Mouse (Mus musculus) liver, embryonic 12.5 days (tissue): ENCODE data around the gene Gm11032. TPM values are rescaled to one million over a fixed set of nuclear protein-coding genes. Genes with fewer than 3 reads are reported as not detected.
"Not testable (repeated sequence)": the region's sequence is repeated elsewhere in the genome, so short reads cannot be mapped to it uniquely, and the experiment has no call there.

Experiments used
- ATAC-seq: fragments of 200-750 bp; cut with Nextera tagmentation; 2 replicates; pipeline ENCODE4 v1.8.0; 2017; ENCODE audit warnings: moderate number of reproducible peaks, mild to moderate bottlenecking, moderate library complexity
- H3K27ac ChIP-seq: fragments of 300-500 bp; sonication (generic); 2 replicates; pipeline ENCODE4 v1.5.1; 2016; ENCODE audit warnings: mild to moderate bottlenecking
- H3K27me3 ChIP-seq: fragments of 300-500 bp; sonication (generic); replicated peaks from 2 replicates; pipeline ENCODE4 v1.6.1; 2016; ENCODE audit warnings: mild to moderate bottlenecking, moderate library complexity
- H3K36me3 ChIP-seq: fragments of 300-500 bp; sonication (generic); 2 replicates; pipeline ENCODE4 v1.6.1; 2016; ENCODE audit warnings: mild to moderate bottlenecking, moderate library complexity
- H3K4me1 ChIP-seq: fragments of 300-500 bp; sonication (generic); 2 replicates; pipeline ENCODE4 v1.6.1; 2016
- H3K4me2 ChIP-seq: fragments of 300-500 bp; sonication (generic); 2 replicates; pipeline ENCODE4 v1.6.1; 2016; ENCODE audit warnings: mild to moderate bottlenecking, moderate library complexity
- H3K4me3 ChIP-seq: fragments of 300-500 bp; sonication (generic); 2 replicates; pipeline ENCODE4 v1.5.1; 2016; ENCODE audit warnings: mild to moderate bottlenecking, moderate library complexity
- H3K9ac ChIP-seq: fragments of 300-500 bp; sonication (generic); 2 replicates; pipeline ENCODE4 v1.6.1; 2016; ENCODE audit warnings: mild to moderate bottlenecking, moderate library complexity
- H3K9me3 ChIP-seq: fragments of 300-500 bp; sonication (generic); replicated peaks from 2 replicates; pipeline ENCODE4 v1.6.1; 2016; ENCODE audit warnings: mild to moderate bottlenecking, moderate library complexity
- WGBS: fragments of 180-500 bp; shearing (Covaris S2); methylation state at CpG from one replicate; pipeline ENCODE4 v1.1.7; 2016; ENCODE audit not compliant: insufficient replicate concordance; 5-methylcytosine and 5-hydroxymethylcytosine counted together
- polyA plus RNA-seq: library from polyadenylated mRNA; unstranded; fragments of >200 nt; fragmentation: Nextera tagmentation; extraction: Ambion mirVana; gene quantifications from 2 replicates; pipeline ENCODE4 v1.2.1, GENCODE M21; 2016

Gm11032 gene
- polyA plus RNA-seq, 1 experiment from 2014 or later, result not detected

DNA sequence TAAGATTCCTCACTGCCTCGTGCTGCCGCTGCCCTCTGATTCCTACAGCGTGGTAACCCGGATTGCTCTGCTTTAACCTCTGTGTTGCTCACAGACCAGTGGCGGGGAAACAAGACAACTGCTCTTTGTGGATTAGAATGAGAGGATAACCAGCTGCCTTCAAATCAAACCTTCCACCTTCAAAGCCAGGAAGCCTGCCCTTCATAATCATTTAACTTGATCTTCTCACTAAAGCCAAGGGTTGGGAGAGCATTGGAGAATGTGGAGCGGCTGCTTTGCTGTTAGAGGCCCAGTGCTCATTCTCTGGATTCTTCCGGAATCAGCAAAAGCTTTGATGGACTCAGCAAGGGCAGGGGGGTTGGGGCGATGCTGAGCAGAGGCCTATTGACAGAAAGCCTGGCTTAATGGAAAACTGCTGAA, 10.0 kb downstream of the Gm11032 start:
- 33% methylated on average over 8 of the region's 8 CpGs for WGBS
- Histone ChIP-seq H3K4me2 (no peak overlapping the region), H3K9ac (no peak overlapping the region), H3K27ac (peak overlapping the region; percentile 41), H3K4me3 (no peak overlapping the region), H3K9me3 (no peaks in the 10 kb centered on the region), H3K36me3 (no peaks in the 10 kb centered on the region), H3K27me3 (peaks cover 19% of the 10 kb centered on the region), H3K4me1 (peaks cover 15% of the 10 kb centered on the region)
- ATAC-seq, result no peak

DNA sequence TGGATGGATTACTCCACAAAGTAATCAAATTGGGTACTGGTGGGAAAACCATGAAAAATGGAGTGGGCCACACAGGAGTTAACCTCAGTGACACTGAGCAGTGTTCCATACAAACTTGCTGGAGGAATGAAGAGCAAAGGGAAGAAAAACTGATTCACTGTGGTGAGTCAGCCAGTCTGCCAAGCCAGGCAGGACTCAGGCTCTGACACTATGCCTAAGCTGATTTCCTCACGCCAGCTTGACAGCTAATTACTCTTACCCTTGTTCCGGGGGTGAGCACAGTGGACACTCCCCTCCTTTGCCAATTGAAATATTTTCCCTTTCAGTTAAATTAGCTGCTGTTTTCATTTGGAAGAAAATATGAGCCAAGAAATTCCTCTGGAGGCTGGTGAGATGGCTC, 13.6 kb downstream of the Gm11032 start:
- Histone ChIP-seq H3K4me1 (peaks cover 36% of the 10 kb centered on the region), H3K36me3 (no peaks in the 10 kb centered on the region), H3K4me2 (no peak overlapping the region), H3K4me3 (no peak overlapping the region), H3K27me3 (peaks cover 19% of the 10 kb centered on the region), H3K9ac (no peak overlapping the region), H3K9me3 (no peaks in the 10 kb centered on the region), H3K27ac (no peak overlapping the region)
- 50% methylated on average over 2 of the region's 2 CpGs for WGBS
- ATAC-seq, result no peak

GRCm38 (mm10) chr11:4634395-4634794, 14.5 kb downstream of the Gm11032 start:
- ATAC-seq, result no peak
- H3K27ac ChIP-seq, result no peak overlapping the region
- peaks cover 45% of the 10 kb centered on the region for H3K4me1 ChIP-seq
- H3K27me3 ChIP-seq, result peaks cover 19% of the 10 kb centered on the region
- peak overlapping the region; percentile 22; the same call in 1 of the 2 replicates for H3K4me2 ChIP-seq
- no peak overlapping the region for H3K4me3 ChIP-seq
- H3K36me3 ChIP-seq, result peaks cover 4% of the 10 kb centered on the region; the same call in 1 of the 2 replicates
- WGBS, result 40% methylated on average over 5 of the region's 5 CpGs
- H3K9ac ChIP-seq, result no peak overlapping the region
- H3K9me3 ChIP-seq, result no peaks in the 10 kb centered on the region

- WGBS, result 45% methylated on average over 5 of the region's 5 CpGs
- peaks cover 55% of the 10 kb centered on the region for H3K4me1 ChIP-seq
- peak overlapping the region; percentile 86 for H3K4me3 ChIP-seq
- H3K36me3 ChIP-seq, result peaks cover 19% of the 10 kb centered on the region
- peaks cover 5% of the 10 kb centered on the region; the same call in 1 of the 2 replicates for H3K27me3 ChIP-seq
- H3K4me2 ChIP-seq, result peak overlapping the region; percentile 92
- peak; percentile 27 for ATAC-seq
- 0 out of 2 replicates have a peak overlapping the region, but pooled peaks have one; percentile 14 for H3K9ac ChIP-seq
- H3K9me3 ChIP-seq, result no peaks in the 10 kb centered on the region
- peak overlapping the region; percentile 76 for H3K27ac ChIP-seq
Measured at GRCm38 (mm10) chr11:4636782-4637342, 17.0 kb downstream of the Gm11032 start.

GRCm38 (mm10) chr11:4637534-4638234, 17.8 kb downstream of the Gm11032 start, which contains the start of gene Ascc2:
Gene Ascc2, plus strand, starts transcription at chr11:4637747.
- WGBS, result under 1% methylated on average over 35 of the region's 35 CpGs
- peaks cover 55% of the 10 kb centered on the region for H3K4me1 ChIP-seq
- ATAC-seq, result peak; percentile 89

DNA sequence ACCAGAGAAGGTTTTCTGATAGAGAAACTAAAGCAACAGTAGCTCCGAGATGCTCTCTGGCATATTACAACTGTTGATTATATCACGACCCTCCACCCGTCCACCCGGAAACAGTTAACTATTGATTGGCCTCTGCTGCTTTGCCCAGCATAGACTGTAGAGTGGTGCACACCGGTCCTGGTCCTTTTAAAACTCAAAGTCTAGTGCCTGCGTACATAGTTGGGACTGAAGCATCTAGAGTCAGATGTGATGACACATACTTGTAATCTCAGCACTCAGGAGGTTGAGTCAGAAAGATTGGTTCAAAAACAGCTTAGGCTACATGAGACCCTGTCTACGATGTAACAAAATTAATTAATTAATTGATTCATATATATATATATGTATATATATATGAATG, 18.4 kb downstream of the Gm11032 start:
- Histone ChIP-seq H3K27ac (peak overlapping the region; percentile 83), H3K4me3 (peak overlapping the region; percentile 86), H3K9me3 (no peaks in the 10 kb centered on the region), H3K9ac (peak overlapping the region; percentile 82), H3K36me3 (peaks cover 32% of the 10 kb centered on the region), H3K4me1 (peaks cover 55% of the 10 kb centered on the region), H3K4me2 (peak overlapping the region; percentile 92), H3K27me3 (peaks cover 2% of the 10 kb centered on the region; the same call in 1 of the 2 replicates)
- WGBS, result 13% methylated on average over 7 of the region's 7 CpGs
- peak; percentile 27 for ATAC-seq

More at GRCm38 (mm10) chr11:4637534-4638234, 17.8 kb downstream of the Gm11032 start, which contains the start of gene Ascc2:
- peak within 1 kb of the TSS; percentile 82 for H3K9ac ChIP-seq
- H3K4me2 ChIP-seq, result peak within 1 kb of the TSS; percentile 92
- H3K4me3 ChIP-seq, result peak within 1 kb of the TSS; percentile 86
- peaks cover 5% of the 10 kb centered on the region; the same call in 1 of the 2 replicates for H3K27me3 ChIP-seq
- peaks cover 27% of the 10 kb centered on the region for H3K36me3 ChIP-seq
- no peaks in the 10 kb centered on the region for H3K9me3 ChIP-seq
- peak within 1 kb of the TSS; percentile 83 for H3K27ac ChIP-seq

DNA sequence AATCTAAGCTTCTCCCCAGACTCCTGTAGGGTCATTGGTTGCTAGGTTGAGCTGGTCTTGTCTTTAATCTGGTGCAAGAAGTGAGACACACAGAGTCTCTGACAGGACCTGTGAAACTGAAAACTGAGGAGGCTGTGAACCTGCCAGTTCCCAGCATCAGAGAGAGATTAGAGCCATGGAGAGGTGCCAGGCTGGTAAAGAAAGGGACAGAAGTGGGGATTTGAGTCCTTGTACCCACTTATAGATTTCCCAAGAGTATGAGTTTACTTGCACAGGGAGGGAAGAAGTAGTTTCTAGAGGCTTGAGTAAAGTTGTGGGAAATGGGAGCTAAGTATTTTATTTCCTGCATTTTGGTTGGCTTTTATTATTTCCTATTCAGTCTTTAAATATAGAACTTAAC, 21.3 kb downstream of the Gm11032 start:
- Histone ChIP-seq H3K36me3 (peaks cover 54% of the 10 kb centered on the region), H3K27ac (no peak overlapping the region), H3K4me3 (no peak overlapping the region), H3K27me3 (no peaks in the 10 kb centered on the region), H3K9me3 (no peaks in the 10 kb centered on the region), H3K4me1 (peaks cover 44% of the 10 kb centered on the region), H3K4me2 (no peak overlapping the region), H3K9ac (no peak overlapping the region)
- no peak for ATAC-seq

- peaks cover 79% of the 10 kb centered on the region for H3K36me3 ChIP-seq
- ATAC-seq, result no peak
- no peak overlapping the region for H3K27ac ChIP-seq
- WGBS, result 74% methylated on average over 5 of the region's 5 CpGs
- no peak overlapping the region for H3K9ac ChIP-seq
- no peak overlapping the region for H3K4me2 ChIP-seq
- no peaks in the 10 kb centered on the region for H3K27me3 ChIP-seq
- H3K9me3 ChIP-seq, result no peaks in the 10 kb centered on the region
- H3K4me3 ChIP-seq, result no peak overlapping the region
- peaks cover 23% of the 10 kb centered on the region for H3K4me1 ChIP-seq
Measured at GRCm38 (mm10) chr11:4643722-4644121, 23.9 kb downstream of the Gm11032 start.

GRCm38 (mm10) chr11:4645180-4645579, 25.3 kb downstream of the Gm11032 start:
- H3K4me2 ChIP-seq, H3K27me3 ChIP-seq, H3K9me3 ChIP-seq, H3K4me1 ChIP-seq, H3K9ac ChIP-seq, H3K27ac ChIP-seq, ATAC-seq, H3K4me3 ChIP-seq: not testable (repeated sequence)
- 88% methylated on average over 6 of the region's 6 CpGs for WGBS
- peaks cover 88% of the 10 kb centered on the region for H3K36me3 ChIP-seq

GRCm38 (mm10) chr11:4646409-4646808, 26.5 kb downstream of the Gm11032 start:
- H3K9ac ChIP-seq, result no peak overlapping the region
- H3K9me3 ChIP-seq, result no peaks in the 10 kb centered on the region
- no peak overlapping the region for H3K27ac ChIP-seq
- no peak for ATAC-seq
- peaks cover 86% of the 10 kb centered on the region for H3K36me3 ChIP-seq
- WGBS, result 91% methylated on average over 9 of the region's 9 CpGs
- no peaks in the 10 kb centered on the region for H3K27me3 ChIP-seq
- H3K4me3 ChIP-seq, result no peak overlapping the region
- H3K4me2 ChIP-seq, result no peak overlapping the region
- H3K4me1 ChIP-seq, result 0 out of 2 replicates have a peak, but pooled peaks cover 1% of the 10 kb centered on the region

DNA sequence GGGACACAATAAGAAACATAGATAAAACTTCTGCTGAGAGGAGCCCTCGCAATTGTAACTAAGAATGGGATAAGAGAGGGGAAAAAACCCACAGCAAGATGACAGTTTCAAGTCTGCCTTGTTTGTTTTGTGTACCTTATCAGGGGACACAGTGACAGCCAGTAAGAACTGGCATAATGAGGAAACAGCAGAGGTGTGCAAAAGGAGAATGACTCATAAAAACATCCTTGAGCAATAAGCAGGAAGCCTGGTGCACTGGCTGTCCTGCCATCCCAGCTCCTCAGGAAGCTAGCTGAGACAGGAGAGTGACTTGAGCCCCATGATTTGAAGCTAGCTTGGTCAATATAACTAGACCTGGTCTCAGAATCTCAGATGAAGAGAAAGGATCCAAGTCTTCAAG, 40.0 kb downstream of the Gm11032 start:
- Histone ChIP-seq H3K4me2 (peak overlapping the region; percentile 56), H3K36me3 (peaks cover 84% of the 10 kb centered on the region), H3K9ac (peak overlapping the region; percentile 52), H3K9me3 (no peaks in the 10 kb centered on the region), H3K4me1 (peaks cover 36% of the 10 kb centered on the region), H3K4me3 (no peak overlapping the region; the same call in 1 of the 2 replicates), H3K27me3 (no peaks in the 10 kb centered on the region), H3K27ac (peak overlapping the region; percentile 87)
- WGBS, result 23% methylated on average over 1 of the region's 1 CpGs
- peak; percentile 60 for ATAC-seq

GRCm38 (mm10) chr11:4660309-4661025, 40.6 kb downstream of the Gm11032 start:
- Histone ChIP-seq H3K4me1 (peaks cover 36% of the 10 kb centered on the region), H3K9ac (peak overlapping the region; percentile 52), H3K4me3 (no peak overlapping the region; the same call in 1 of the 2 replicates), H3K36me3 (peaks cover 80% of the 10 kb centered on the region), H3K27me3 (no peaks in the 10 kb centered on the region), H3K27ac (peak overlapping the region; percentile 87), H3K4me2 (peak overlapping the region; percentile 56), H3K9me3 (no peaks in the 10 kb centered on the region)
- ATAC-seq, result peak; percentile 69
- 75% methylated on average over 7 of the region's 7 CpGs for WGBS
